Mouse (Mus musculus) adrenal gland, adult 2 months (tissue): ENCODE measurements around the gene Olfr1324. TPM values are rescaled to one million over a fixed set of nuclear protein-coding genes. Genes with fewer than 3 reads are reported as not detected.
"Not testable (repeated sequence)": the region's sequence is repeated elsewhere in the genome, so short reads cannot be mapped to it uniquely, and the experiment has no call there.

Experiments
- DNase-seq: peaks from one replicate; pipeline ENCODE4 v3.0.0; 2021
- long read RNA-seq: library from polyadenylated mRNA; stranded (forward); transcript quantifications from one replicate; pipeline ENCODE4 v2.0.0, GENCODE M21; 2021
- polyA plus RNA-seq: library from polyadenylated mRNA; depleted of rRNA; stranded (reverse); fragments of >200 nt; gene quantifications from 2 replicates; pipeline ENCODE4 v1.2.3, GENCODE M21; 2012; rRNA removed
- total RNA-seq, 2 experiments: library from RNA; stranded (reverse); gene quantifications; 2 replicates each; pipeline ENCODE4 v1.2.3; 2021

The Olfr1324 gene
- total RNA-seq (not detected), polyA plus RNA-seq (not detected in 2 replicates)
- long read RNA-seq = 0 reads

DNA sequence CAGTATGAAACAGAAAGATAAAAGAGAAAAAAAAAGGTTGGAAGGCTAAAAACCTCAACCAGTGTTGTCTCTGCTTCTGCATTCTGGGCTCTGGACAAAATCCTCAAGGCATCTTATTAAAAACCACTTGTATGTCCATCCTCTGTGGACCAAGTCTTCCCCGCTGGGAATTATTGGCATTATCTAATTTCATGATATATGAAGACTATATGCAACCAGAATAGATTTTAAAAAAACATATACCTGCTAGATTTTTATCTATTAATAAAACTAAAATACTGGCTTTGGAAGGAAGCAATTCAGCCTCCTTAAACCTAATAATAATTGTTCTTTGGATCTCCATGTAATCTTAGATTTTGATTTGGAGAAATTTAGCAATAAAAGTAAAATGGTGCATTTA lies at the start of gene Olfr1324:
Gene Olfr1324, minus strand, starts transcription at position 101 of the 400 bp plus-strand sequence.
- DNase-seq = no peak

DNA sequence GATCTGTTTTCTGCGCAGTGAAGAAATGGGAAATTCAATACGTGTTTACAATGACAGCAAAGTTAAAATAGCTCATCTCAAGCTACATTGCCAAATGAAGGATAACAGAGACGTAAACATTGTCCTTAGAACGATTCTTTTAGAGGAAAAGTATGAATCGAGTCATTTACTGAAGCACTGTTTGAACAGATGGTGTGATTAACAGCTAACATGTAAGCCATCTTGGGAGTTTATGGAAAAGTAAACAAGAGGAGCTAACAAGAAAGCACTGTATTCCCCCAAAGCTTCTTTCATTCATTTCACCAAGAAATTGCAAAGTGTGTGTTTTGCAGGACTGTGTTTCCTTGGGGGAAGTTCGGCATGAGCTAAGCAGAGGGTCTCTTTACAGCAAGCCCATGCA lies 42.0 kb upstream of the Olfr1324 start:
- DNase-seq = not testable (repeated sequence)

DNA sequence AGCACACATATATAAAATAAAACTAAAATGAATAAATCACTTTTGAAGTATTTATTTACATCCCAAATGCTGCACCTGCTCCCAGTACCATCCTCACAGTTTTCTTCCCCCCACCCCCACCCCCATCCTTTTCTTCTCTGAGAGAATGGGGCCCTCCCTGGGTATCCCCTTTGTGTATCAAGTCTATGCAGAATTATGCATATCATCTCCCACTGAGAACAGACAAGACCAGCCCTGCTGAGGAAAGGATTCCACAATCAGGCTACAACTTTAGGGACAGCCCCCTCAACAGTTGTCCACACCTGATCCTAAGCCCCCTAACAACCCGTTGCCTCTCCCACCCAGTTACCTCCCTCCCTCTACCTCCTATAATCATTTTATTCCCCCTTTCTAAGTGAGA lies 27.8 kb upstream of the Olfr1324 start:
- no peak for DNase-seq

DNA sequence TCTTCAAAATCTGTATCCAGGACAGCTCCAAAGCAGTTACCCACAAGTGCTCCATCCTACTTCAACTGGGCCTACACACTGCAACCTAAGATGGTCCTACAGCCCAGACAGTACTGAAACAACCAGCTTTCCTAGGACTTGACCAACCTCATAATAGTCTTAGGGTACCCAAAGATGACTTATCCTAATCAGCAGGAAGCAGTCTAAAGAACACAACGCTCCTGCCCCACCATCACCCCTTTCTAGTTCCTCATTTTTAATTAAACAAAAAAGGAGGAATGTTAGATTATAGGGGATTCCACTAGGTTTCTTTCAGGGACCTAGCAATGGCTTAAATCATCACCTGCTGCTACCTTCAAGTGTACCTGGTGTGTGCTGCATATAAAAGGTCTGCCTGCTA lies 15.1 kb upstream of the Olfr1324 start:
- no peak for DNase-seq

DNA sequence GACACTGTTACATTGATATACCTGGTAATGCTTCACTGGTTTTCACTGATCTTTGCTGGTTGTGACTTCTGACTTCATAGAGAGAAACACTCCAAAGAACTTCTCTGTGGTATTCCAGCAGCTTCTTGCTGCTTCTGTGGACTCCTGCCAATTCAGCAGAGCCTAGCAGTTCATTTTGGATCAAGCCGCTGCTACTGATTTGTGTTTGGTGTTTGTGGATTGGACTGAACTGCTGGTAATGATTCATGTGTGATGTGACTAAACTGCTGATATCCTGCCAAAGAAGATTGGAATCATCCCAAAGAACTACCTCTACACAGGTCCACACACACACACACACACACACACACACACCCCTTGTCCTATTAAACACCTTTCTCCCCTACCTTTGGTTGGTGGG lies 14.4 kb upstream of the Olfr1324 start:
- DNase-seq = no peak

DNA sequence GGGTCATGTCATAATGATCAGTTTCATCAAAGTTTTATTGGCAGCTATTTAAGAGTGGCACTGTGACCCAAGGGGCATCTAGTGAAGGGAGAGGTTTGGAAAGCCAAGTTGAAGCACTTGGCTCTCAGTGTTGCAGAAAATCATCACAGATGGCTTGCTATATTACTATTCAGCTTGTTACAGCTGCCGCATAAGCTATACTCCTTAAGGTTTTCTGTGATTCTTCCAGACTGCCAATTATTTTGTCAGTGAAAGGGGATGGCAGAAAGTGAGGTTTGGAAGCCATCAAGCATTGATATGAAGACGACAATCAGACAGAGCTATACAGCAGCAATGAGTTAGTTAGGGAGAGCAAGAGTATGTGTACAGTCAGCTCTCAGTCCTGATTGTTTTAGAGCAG lies 4.2 kb upstream of the Olfr1324 start:
- DNase-seq = no peak

DNA sequence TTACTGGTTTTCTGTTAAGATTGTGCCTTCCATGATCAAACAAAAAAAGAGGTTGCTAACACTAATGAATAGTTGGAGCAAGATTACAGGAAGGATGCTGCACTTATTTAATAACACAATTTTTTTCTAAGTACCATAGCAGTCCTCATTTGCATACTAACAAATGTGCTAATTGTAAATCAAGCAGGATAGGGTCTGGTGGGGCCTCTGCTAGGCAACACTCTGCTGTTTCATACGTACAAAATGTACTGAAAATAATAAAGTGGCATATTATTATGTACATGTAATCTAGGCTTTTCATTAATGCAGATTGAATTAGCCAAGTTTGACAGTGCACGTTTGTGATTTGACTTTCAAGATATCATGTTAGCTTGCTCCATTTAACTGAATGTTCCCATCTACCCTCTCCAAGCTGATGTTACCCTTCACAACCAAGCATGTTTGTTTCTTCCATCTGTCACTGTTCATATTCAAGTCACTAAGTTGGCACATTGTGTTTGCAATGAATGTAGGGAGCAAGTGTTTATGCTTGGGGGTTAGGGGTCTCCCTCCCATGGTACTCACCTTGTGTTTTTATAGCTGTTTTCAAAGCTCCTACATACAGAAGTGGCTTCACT lies 478 bp downstream of the Olfr1324 start:
- no peak for DNase-seq

DNA sequence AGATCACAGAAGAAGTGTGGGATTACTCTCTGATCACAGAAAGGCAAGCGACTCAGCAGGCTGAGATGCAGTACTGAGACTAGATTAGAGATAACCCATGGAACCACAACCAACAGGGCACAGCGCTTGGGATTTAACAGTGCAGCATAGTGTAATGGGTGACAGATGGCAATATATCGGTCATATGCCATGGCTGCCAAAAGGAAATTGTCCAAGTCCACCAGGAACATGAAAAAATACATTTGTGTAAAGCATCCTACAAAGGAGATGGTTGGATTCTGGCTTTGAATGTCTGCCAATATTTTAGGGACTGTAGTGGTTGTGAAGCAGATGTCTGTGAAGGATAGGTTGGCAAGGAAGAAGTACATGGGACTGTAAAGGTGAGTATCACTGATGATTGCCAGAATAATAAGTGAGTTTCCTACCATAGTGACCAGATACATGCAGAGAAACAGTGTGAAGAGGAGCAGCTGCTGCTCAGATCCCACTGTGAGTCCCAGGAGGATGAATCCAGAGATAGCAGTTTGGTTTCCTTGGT lies 2.3 kb downstream of the Olfr1324 start:
- DNase-seq = no peak

DNA sequence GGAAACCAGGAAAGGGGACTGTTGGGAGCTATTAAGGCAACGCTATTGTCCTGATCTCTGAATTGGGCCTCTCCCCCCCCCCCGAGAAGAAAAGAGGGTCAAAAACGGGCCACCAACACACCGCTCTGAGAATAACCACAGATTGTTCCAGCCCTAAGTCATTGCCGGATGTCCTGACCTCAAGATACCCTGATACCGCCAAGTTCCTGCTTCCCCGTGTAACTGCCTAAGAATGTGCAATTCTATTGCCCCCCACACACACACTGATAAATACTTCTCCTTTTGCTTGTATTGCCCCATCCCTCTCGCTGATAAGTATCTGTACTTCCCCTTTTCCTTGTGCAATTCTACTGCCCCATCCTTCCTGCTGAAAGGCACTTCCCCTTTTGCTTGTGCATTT lies 17.9 kb downstream of the Olfr1324 start:
- not testable (repeated sequence) for DNase-seq

DNA sequence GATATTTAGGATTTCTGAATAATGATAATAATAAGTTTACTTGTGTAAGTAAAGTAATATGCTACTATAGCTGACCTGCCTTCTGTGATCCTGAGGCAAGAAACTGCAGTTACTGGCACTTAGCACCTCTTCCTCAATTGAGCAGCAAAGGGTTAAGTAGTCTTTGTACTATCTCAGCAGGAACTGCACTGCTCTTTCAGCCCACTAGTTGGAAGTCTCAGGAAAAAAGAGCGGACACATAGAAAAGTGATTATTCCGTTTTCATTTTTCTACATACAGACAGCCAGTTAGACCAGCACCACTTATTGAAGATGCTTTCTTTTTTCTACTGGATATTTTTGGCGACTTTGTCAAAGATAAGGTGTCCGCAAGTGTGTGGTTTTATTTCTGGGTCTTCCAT lies 37.7 kb downstream of the Olfr1324 start:
- not testable (repeated sequence) for DNase-seq

DNA sequence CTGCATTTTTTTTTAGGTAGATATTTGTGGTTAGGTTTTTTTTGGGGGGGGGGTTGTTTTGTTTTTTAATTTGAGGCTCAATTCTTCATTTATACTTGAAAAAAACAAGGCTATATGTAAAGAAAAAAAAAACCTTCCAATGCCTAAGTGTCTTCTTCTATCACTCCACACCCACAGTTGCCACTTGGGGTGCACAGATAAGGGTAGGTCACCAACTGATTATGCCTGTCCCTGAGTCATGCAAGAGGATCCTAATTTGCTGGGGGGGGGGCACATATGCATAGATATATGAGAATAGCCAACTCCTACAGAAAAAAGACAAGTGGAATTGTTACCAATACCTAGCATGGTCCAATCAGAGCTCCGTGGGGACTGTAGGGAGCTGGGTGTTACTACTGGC lies 53.3 kb downstream of the Olfr1324 start:
- DNase-seq = no peak
